Mouse (Mus musculus) liver, postnatal 0 days (tissue): ENCODE data around the gene Aff3.
"Not testable (repeated sequence)": the region's sequence is repeated elsewhere in the genome, so short reads cannot be mapped to it uniquely, and the experiment has no call there.

Experiments
- CTCF ChIP-seq: sonication (generic); IDR thresholded peaks from 2 replicates; pipeline ENCODE4 v1.5.1; 2016; ENCODE audit warnings: antibody characterized with exemption, low read depth
- EP300 ChIP-seq: IDR thresholded peaks from 2 replicates; pipeline ENCODE4 v1.6.1; 2016; ENCODE audit warnings: antibody characterized with exemption, low read depth, mild to moderate bottlenecking

GRCm38 (mm10) chr1:38430311-38430710 lies 234.4 kb downstream of the Aff3 start:
- not testable (repeated sequence) for TF ChIP-seq CTCF, EP300
